Mouse (Mus musculus): ENCODE measurements around the gene 9530053A07Rik. TPM values are rescaled to one million over a fixed set of nuclear protein-coding genes. Genes with fewer than 3 reads are reported as not detected.

Gene 9530053A07Rik
- not detected for polyA plus RNA-seq (2014; fragmentation: Illumina TruSeq; extraction: RNeasy Lipid Tissue Mini Kit (QIAGEN cat#74804); ENCODE audit: low read depth, low replicate concordance)

GRCm38 (mm10) chr7:28129166-28129565 is at the start of gene 9530053A07Rik:
9530053A07Rik (plus strand) TSS chr7:28129466.

GRCm38 (mm10) chr7:28169489-28170422 is 40.5 kb downstream of the 9530053A07Rik start, which contains the start of gene Fbl:
Fbl (plus strand) TSS chr7:28169710.

GRCm38 (mm10) chr7:28179228-28179627 is 50.0 kb downstream of the 9530053A07Rik start, which contains the start of gene Dyrk1b:
Dyrk1b (plus strand) TSS chr7:28179469.

Other genes with a start within 250 kb of the 9530053A07Rik start
- gene Zfp974, start 200.0 kb upstream of the 9530053A07Rik start, polyA plus RNA-seq (2014; fragmentation: Illumina TruSeq; extraction: RNeasy Lipid Tissue Mini Kit (QIAGEN cat#74804); ENCODE audit: low read depth, low replicate concordance), result 4.4 TPM
- 5.7 TPM for gene Zfp780b, start 150.3 kb upstream of the 9530053A07Rik start, polyA plus RNA-seq (2014; fragmentation: Illumina TruSeq; extraction: RNeasy Lipid Tissue Mini Kit (QIAGEN cat#74804); ENCODE audit: low read depth, low replicate concordance)
- gene Zfp850, start 115.4 kb upstream of the 9530053A07Rik start, polyA plus RNA-seq (2014; fragmentation: Illumina TruSeq; extraction: RNeasy Lipid Tissue Mini Kit (QIAGEN cat#74804); ENCODE audit: low read depth, low replicate concordance), result 0.89 TPM
- 96.3 TPM for gene Psmc4, start 79.4 kb upstream of the 9530053A07Rik start, polyA plus RNA-seq (2014; fragmentation: Illumina TruSeq; extraction: RNeasy Lipid Tissue Mini Kit (QIAGEN cat#74804); ENCODE audit: low read depth, low replicate concordance)
- gene Fcgbp, start 58.2 kb upstream of the 9530053A07Rik start, polyA plus RNA-seq (2014; fragmentation: Illumina TruSeq; extraction: RNeasy Lipid Tissue Mini Kit (QIAGEN cat#74804); ENCODE audit: low read depth, low replicate concordance), result 0.55 TPM
- gene Fbl, start 40.2 kb downstream of the 9530053A07Rik start, polyA plus RNA-seq (2014; fragmentation: Illumina TruSeq; extraction: RNeasy Lipid Tissue Mini Kit (QIAGEN cat#74804); ENCODE audit: low read depth, low replicate concordance), result 49.5 TPM
- gene Dyrk1b, start 50.0 kb downstream of the 9530053A07Rik start, polyA plus RNA-seq (2014; fragmentation: Illumina TruSeq; extraction: RNeasy Lipid Tissue Mini Kit (QIAGEN cat#74804); ENCODE audit: low read depth, low replicate concordance), result 19.2 TPM
- 11.6 TPM for gene Eid2, start 138.4 kb downstream of the 9530053A07Rik start, polyA plus RNA-seq (2014; fragmentation: Illumina TruSeq; extraction: RNeasy Lipid Tissue Mini Kit (QIAGEN cat#74804); ENCODE audit: low read depth, low replicate concordance)
- gene Eid2b, start 148.3 kb downstream of the 9530053A07Rik start, polyA plus RNA-seq (2014; fragmentation: Illumina TruSeq; extraction: RNeasy Lipid Tissue Mini Kit (QIAGEN cat#74804); ENCODE audit: low read depth, low replicate concordance), result 12.3 TPM
- gene Selenov, start 161.7 kb downstream of the 9530053A07Rik start, polyA plus RNA-seq (2014; fragmentation: Illumina TruSeq; extraction: RNeasy Lipid Tissue Mini Kit (QIAGEN cat#74804); ENCODE audit: low read depth, low replicate concordance), result not detected
- gene Dll3, start 172.8 kb downstream of the 9530053A07Rik start, polyA plus RNA-seq (2014; fragmentation: Illumina TruSeq; extraction: RNeasy Lipid Tissue Mini Kit (QIAGEN cat#74804); ENCODE audit: low read depth, low replicate concordance), result not detected
- gene Timm50, start 182.6 kb downstream of the 9530053A07Rik start, polyA plus RNA-seq (2014; fragmentation: Illumina TruSeq; extraction: RNeasy Lipid Tissue Mini Kit (QIAGEN cat#74804); ENCODE audit: low read depth, low replicate concordance), result 51.5 TPM
- 59.3 TPM for gene Supt5, start 209.3 kb downstream of the 9530053A07Rik start, polyA plus RNA-seq (2014; fragmentation: Illumina TruSeq; extraction: RNeasy Lipid Tissue Mini Kit (QIAGEN cat#74804); ENCODE audit: low read depth, low replicate concordance)
- 485 TPM for gene Rps16, start 221.2 kb downstream of the 9530053A07Rik start, polyA plus RNA-seq (2014; fragmentation: Illumina TruSeq; extraction: RNeasy Lipid Tissue Mini Kit (QIAGEN cat#74804); ENCODE audit: low read depth, low replicate concordance)
- 18.8 TPM for gene Plekhg2, start 243.1 kb downstream of the 9530053A07Rik start, polyA plus RNA-seq (2014; fragmentation: Illumina TruSeq; extraction: RNeasy Lipid Tissue Mini Kit (QIAGEN cat#74804); ENCODE audit: low read depth, low replicate concordance)

All from heart, adult 10 weeks (tissue).